Mouse (Mus musculus) embryonic facial prominence, embryonic 11.5 days (tissue): Measurements from ENCODE around the gene Tlr6. TPM values are rescaled to one million over a fixed set of nuclear protein-coding genes. Genes with fewer than 3 reads are reported as not detected.

Experiments used
- ATAC-seq: fragments of 200-750 bp; cut with Nextera tagmentation; replicated peaks from 2 replicates; pipeline ENCODE4 v1.8.0; 2017; ENCODE audit warnings: low read depth; ENCODE audit not compliant: insufficient number of reproducible peaks, low FRiP score, low TSS enrichment
- DNase-seq: peaks from one replicate; pipeline ENCODE4 v3.0.0-alpha.2; 2015; ENCODE audit warnings: low spot score
- H3K27ac ChIP-seq: fragments of 300-500 bp; sonication (generic); replicated peaks from 2 replicates; pipeline ENCODE4 v1.5.1; 2014; ENCODE audit warnings: mild to moderate bottlenecking, low read depth, low read length, control low read depth
- H3K27me3 ChIP-seq: fragments of 300-500 bp; sonication (generic); 2 replicates; pipeline ENCODE4 v1.6.1; 2014; ENCODE audit warnings: mild to moderate bottlenecking, low read length, moderate library complexity, mixed read lengths; ENCODE audit not compliant: control insufficient read depth, insufficient read depth
- H3K36me3 ChIP-seq: fragments of 300-500 bp; sonication (generic); replicated peaks from 2 replicates; pipeline ENCODE4 v1.6.1; 2014; ENCODE audit warnings: low read depth, mild to moderate bottlenecking, low read length, moderate library complexity, mixed read lengths; ENCODE audit not compliant: control insufficient read depth, insufficient read depth
- H3K4me1 ChIP-seq: fragments of 300-500 bp; sonication (generic); 2 replicates; pipeline ENCODE4 v1.6.1; 2014; ENCODE audit warnings: low read length, mixed read lengths; ENCODE audit not compliant: control insufficient read depth, insufficient read depth
- H3K4me2 ChIP-seq: fragments of 300-500 bp; sonication (generic); 2 replicates; pipeline ENCODE4 v1.6.1; 2014; ENCODE audit warnings: low read depth, mild to moderate bottlenecking, control low read depth, low read length, moderate library complexity
- H3K4me3 ChIP-seq: fragments of 300-500 bp; sonication (generic); 2 replicates; pipeline ENCODE4 v1.5.1; 2014; ENCODE audit warnings: low read depth, low read length, control low read depth
- H3K9ac ChIP-seq: fragments of 300-500 bp; sonication (generic); replicated peaks from 2 replicates; pipeline ENCODE4 v1.6.1; 2014; ENCODE audit warnings: mild to moderate bottlenecking, control low read depth, low read length
- H3K9me3 ChIP-seq: fragments of 300-500 bp; sonication (generic); replicated peaks from 2 replicates; pipeline ENCODE4 v1.6.1; 2016; ENCODE audit warnings: mild to moderate bottlenecking, low read length, inconsistent platforms, mixed read lengths; ENCODE audit not compliant: control insufficient read depth
- WGBS: fragments of 180-500 bp; shearing (Covaris S2); extraction: QIAGEN DNeasy Blood & Tissue Kit; methylation state at CpG from one replicate; pipeline ENCODE4 v1.1.7; 2014; 5-methylcytosine and 5-hydroxymethylcytosine counted together
- polyA plus RNA-seq: library from polyadenylated mRNA; unstranded; fragments of >200 nt; fragmentation: Nextera tagmentation; extraction: Ambion mirVana; gene quantifications from 2 replicates; pipeline ENCODE4 v1.2.1, GENCODE M21; 2014

Gene Tlr6
- polyA plus RNA-seq, 1 experiment from 2014 or later: 0.50 TPM

GRCm38 (mm10) chr5:64918616-64919597 is 41.0 kb downstream of the Tlr6 start:
- Histone ChIP-seq H3K9me3 (no peaks in the 10 kb centered on the region), H3K4me3 (no peak overlapping the region), H3K9ac (no peak overlapping the region), H3K36me3 (no peaks in the 10 kb centered on the region), H3K4me1 (no peaks in the 10 kb centered on the region), H3K27ac (no peak overlapping the region), H3K4me2 (no peak overlapping the region), H3K27me3 (no peaks in the 10 kb centered on the region)
- DNase-seq: no peak
- WGBS: 89% methylated on average over 6 of the region's 6 CpGs
- ATAC-seq: no peak

GRCm38 (mm10) chr5:64917721-64918120 is 42.2 kb downstream of the Tlr6 start:
- Histone ChIP-seq H3K4me2 (no peak overlapping the region), H3K9ac (no peak overlapping the region), H3K4me3 (no peak overlapping the region), H3K27ac (no peak overlapping the region), H3K27me3 (no peaks in the 10 kb centered on the region), H3K36me3 (no peaks in the 10 kb centered on the region), H3K4me1 (no peaks in the 10 kb centered on the region), H3K9me3 (no peaks in the 10 kb centered on the region)
- no peak for DNase-seq
- no peak for ATAC-seq
- 96% methylated on average over 11 of the region's 11 CpGs for WGBS

- H3K9me3 ChIP-seq: no peaks in the 10 kb centered on the region
- H3K9ac ChIP-seq: no peak overlapping the region
- H3K27me3 ChIP-seq: no peaks in the 10 kb centered on the region
- WGBS: 96% methylated on average over 9 of the region's 9 CpGs
- H3K4me1 ChIP-seq: no peaks in the 10 kb centered on the region
- DNase-seq (no peak), ATAC-seq (no peak)
- no peak overlapping the region for H3K4me2 ChIP-seq
- H3K4me3 ChIP-seq: no peak overlapping the region
- no peaks in the 10 kb centered on the region for H3K36me3 ChIP-seq
- no peak overlapping the region for H3K27ac ChIP-seq
Measured at GRCm38 (mm10) chr5:64917161-64917560, 42.7 kb downstream of the Tlr6 start.

GRCm38 (mm10) chr5:64908585-64909284 is 51.2 kb downstream of the Tlr6 start:
- no peak overlapping the region for H3K9ac ChIP-seq
- DNase-seq (no peak), ATAC-seq (no peak)
- H3K27ac ChIP-seq: no peak overlapping the region
- 88% methylated on average over 6 of the region's 6 CpGs for WGBS
- H3K9me3 ChIP-seq: no peaks in the 10 kb centered on the region
- H3K27me3 ChIP-seq: no peaks in the 10 kb centered on the region
- H3K4me1 ChIP-seq: no peaks in the 10 kb centered on the region
- H3K4me2 ChIP-seq: no peak overlapping the region
- H3K36me3 ChIP-seq: no peaks in the 10 kb centered on the region
- no peak overlapping the region for H3K4me3 ChIP-seq

- DNase-seq (no peak), ATAC-seq (no peak)
Measured at GRCm38 (mm10) chr5:64907906-64908305, 52.0 kb downstream of the Tlr6 start.

GRCm38 (mm10) chr5:64905516-64906271 is 54.2 kb downstream of the Tlr6 start:
- H3K4me1 ChIP-seq: no peaks in the 10 kb centered on the region
- H3K27ac ChIP-seq: no peak overlapping the region
- no peak overlapping the region for H3K4me2 ChIP-seq
- no peaks in the 10 kb centered on the region for H3K36me3 ChIP-seq
- ATAC-seq (no peak), DNase-seq (no peak)
- 65% methylated on average over 12 of the region's 14 CpGs for WGBS
- H3K27me3 ChIP-seq: no peaks in the 10 kb centered on the region
- H3K4me3 ChIP-seq: no peak overlapping the region
- no peak overlapping the region for H3K9ac ChIP-seq
- no peaks in the 10 kb centered on the region for H3K9me3 ChIP-seq

More at GRCm38 (mm10) chr5:64907906-64908305, 52.0 kb downstream of the Tlr6 start:
- 91% methylated on average over 5 of the region's 5 CpGs for WGBS
- Histone ChIP-seq H3K9ac (no peak overlapping the region), H3K27me3 (no peaks in the 10 kb centered on the region), H3K36me3 (no peaks in the 10 kb centered on the region), H3K4me3 (no peak overlapping the region), H3K9me3 (no peaks in the 10 kb centered on the region), H3K4me1 (no peaks in the 10 kb centered on the region), H3K4me2 (no peak overlapping the region), H3K27ac (no peak overlapping the region)
